Mouse (Mus musculus) spleen, postnatal 14 days (tissue): ENCODE data around the gene Ribc2.

Experiments
- DNase-seq, 2 experiments: peaks; one replicate each; pipeline ENCODE4 v3.0.0; 2021 to 2022; ENCODE audit warnings: low spot score in 2 of 2

The Ribc2 gene

DNA sequence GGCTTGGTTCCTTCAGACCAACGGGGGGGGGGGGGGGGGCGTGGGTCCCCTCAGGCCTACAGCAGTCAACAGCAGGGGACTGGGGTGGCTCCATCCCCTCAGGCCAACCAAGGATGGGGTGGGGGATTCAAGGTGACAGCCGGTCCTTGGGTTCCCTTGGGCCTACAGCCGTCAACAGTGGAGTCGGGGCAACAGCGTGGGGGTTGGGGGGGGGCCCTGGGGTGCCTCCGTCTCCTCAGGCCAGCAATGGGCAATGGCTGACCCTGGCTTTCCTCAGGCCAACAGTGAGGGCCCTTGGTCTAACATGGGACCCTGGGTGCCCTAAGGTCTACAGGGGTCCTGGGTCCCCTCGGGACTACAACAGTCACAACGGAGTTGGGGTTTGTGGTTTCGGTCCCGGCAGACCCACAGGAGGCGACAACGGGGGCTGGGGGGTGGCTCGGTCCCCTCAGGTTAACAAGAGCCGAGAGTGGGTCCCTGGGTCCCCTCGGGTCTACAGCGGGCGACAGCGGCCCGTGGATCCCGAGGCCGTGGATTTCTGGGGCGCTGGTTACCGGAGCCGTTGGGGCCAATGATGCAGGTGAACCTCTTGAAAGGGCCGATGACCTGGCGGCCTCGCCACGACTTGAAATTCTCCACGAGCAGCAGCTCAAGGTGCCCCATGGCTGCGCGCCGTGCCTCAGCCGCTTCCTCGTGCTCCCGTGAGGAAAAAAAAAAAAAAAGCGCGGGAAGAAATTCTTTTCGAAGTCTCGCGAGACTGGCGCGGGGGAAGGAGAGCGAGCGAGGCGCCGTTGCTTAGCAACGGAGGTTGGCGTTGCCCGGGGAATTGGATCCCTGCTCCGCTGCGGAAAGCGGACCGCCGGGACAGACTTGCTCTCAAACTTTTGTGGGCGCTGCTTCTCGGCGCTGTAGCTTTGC, at the start of gene Ribc2, which contains the start of gene Smc1b:
Ribc2 (plus strand) TSS at position 804 of the 918 bp plus-strand sequence.
Smc1b (minus strand) TSS at position 690 of the 918 bp plus-strand sequence.
- no peak for DNase-seq

- no peak for DNase-seq
Observed at GRCm38 (mm10) chr15:85085641-85086040, 46.2 kb upstream of the Ribc2 start.

DNA sequence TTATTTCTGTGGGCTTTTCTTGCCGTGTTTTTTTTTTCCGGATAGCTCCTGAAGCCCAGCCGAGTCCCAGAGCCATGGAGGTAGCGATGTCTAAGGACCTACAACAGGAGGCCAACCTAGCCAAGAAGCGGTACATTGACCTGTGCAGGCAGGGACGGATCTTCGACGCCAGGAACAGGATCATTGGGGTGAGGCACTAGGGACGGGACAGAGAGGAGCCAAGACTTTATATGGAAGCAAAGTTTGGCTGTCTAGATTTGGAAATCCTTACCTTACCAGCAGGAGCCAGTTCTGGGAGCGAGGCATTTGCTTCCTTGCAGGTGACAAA, 279 bp downstream of the Ribc2 start:
- DNase-seq: no peak

- DNase-seq: no peak
Observed at GRCm38 (mm10) chr15:85135143-85135542, 3.3 kb downstream of the Ribc2 start.

DNA sequence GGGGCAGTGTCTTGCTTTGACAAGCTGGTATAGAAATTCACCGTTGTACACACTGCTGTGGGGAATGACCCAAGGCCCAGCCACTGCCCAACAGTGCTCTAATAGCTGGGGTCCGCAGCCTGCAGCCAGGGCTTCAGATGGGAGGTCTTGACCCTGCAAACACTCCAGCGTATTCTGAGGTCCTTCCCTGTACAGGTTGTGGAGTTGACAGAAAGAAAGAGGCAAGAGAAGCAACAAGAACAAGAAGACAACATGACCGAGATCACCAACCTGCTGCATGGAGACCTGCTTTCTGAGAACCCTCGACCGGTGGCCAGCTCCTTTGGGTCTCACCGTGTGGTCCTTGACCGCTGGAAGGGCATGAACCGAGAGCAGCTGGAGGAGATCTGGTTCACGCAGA, 9.4 kb downstream of the Ribc2 start:
- no peak for DNase-seq

GRCm38 (mm10) chr15:85142441-85142840, 10.6 kb downstream of the Ribc2 start:
- no peak for DNase-seq

- no peak for DNase-seq
Observed at GRCm38 (mm10) chr15:85143161-85143560, 11.3 kb downstream of the Ribc2 start.

DNA sequence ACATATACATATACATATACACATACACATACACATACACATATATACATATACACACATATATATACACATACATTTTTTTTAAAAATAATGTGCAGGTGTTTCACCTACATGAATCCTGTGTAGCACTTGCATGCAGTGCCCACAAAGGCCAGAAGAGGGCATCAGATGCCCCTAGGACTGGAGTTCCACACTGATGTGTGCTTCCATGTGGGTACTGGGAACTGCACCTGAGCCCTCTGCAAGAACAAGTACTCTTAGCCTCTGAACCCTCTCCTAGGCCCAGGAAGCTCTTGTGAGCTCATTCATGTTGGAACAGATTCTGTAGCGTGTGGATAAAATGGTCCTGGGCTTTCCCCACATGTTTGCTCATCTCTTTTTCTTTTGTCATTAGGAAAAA, 11.9 kb downstream of the Ribc2 start:
- DNase-seq: no peak

DNA sequence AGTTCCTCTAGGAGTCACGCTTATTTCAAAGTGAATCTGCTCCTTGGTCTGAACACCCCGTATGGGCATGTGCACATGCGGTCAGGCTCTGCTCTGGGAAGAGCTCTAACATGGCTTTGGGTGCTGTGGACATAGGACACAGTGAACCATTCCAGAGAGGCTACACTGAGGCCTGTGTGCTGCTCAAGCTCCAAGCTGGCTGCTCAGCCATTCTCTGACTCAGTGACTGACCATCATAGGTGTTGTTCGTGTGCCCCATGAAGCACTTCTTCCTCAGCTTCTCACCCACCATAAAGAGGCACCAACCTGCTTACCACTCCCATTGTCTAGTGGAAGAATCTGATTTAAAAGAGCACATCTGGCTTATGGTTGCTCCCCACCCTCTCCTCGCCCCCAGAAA, 12.4 kb downstream of the Ribc2 start:
- no peak for DNase-seq

- no peak for DNase-seq
Observed at GRCm38 (mm10) chr15:85151433-85151918, 19.6 kb downstream of the Ribc2 start.

DNA sequence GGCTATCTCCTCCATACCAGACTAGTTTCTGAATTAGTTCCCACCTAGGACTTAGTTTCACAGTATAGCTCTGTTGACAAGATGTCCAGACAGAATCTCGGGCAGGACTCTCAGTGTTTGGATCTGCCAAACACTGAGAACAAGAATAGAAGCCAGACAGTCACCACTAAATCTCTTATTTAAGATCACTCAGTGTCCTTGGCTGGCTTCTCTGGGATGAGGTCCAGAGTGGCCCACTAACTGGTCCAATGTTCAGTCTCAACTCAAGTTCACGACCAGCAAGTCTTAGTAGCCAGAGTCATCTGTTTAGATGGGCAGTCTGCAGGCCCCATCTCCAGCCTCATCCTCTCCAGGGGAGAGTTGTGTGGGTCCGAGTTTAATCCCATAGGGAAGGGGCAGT, 20.7 kb downstream of the Ribc2 start:
- DNase-seq: no peak

DNA sequence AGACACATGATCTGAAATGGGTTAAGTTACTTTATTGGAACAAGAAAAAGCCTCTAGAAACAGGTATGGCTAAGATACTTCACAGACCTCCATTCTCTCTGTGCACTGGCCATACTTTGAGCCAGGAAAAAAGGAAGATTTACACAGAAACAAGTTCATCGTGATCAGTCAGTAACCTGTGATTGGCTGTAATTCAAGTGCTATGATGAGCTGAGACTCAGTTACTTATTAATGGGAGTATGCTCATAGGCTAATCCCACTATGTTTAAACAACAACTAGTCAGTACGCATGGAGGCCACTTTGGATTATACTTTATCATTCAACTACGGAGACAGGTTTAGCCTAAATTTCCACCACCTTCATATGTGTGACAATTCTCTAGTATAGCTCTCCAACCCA, 22.2 kb downstream of the Ribc2 start:
- no peak for DNase-seq

- no peak for DNase-seq
Observed at GRCm38 (mm10) chr15:85156198-85156597, 24.3 kb downstream of the Ribc2 start.

- no peak for DNase-seq
Observed at GRCm38 (mm10) chr15:85161416-85161815, 29.5 kb downstream of the Ribc2 start.

GRCm38 (mm10) chr15:85162693-85163663, 31.1 kb downstream of the Ribc2 start:
- DNase-seq: no peak

DNA sequence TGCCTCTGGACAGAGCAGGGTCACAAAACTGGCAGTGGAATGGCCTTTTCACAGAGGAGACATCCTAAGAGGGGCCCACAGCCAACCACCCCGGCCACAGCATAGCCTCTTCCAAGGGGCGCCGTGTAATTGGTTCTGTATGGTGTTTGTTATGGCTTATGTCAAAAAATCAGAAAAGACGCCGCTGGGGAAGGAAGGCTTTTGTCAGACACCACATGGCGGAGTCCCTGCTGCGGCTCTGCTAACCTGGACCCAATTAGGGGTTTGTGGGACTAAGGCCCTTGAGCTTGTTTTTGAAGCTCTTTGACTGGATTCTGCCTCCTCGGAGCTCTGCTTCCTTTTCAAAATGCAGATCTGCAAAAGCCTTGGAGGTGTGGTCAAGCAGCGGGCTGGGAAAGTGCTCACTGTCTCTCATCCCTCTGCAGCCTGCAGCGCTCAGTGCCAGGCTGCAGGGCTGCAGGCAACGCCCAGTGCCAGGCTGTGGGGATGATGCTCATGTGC, 34.6 kb downstream of the Ribc2 start:
- no peak for DNase-seq

GRCm38 (mm10) chr15:85167086-85167679, 35.3 kb downstream of the Ribc2 start:
- DNase-seq: no peak

GRCm38 (mm10) chr15:85172054-85172453, 40.2 kb downstream of the Ribc2 start:
- DNase-seq: no peak

- DNase-seq: no peak
Observed at GRCm38 (mm10) chr15:85173425-85173824, 41.5 kb downstream of the Ribc2 start.

- DNase-seq: no peak
Observed at GRCm38 (mm10) chr15:85174060-85174459, 42.2 kb downstream of the Ribc2 start.

DNA sequence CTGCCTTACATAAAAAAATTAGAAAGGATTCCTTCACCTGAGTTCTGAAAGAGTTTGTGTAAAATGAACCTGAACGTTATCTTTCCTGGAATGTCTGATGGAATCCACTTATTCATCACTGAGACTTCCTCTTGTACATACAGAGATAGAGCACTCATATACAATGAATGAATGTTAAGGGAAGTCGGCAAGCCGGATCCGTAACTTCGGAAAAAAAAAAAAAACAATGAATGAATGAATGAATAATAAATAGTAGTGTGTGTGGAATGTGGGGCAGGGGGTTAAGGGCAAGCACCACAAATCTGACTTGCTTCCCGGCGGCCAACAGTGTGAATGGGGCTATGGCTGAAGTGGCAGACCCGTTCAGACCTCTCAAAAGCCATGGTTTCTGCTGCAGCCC, 45.7 kb downstream of the Ribc2 start:
- peak in 1 of 2 experiments; percentile 16 for DNase-seq

- no peak for DNase-seq
Observed at GRCm38 (mm10) chr15:85178172-85178571, 46.3 kb downstream of the Ribc2 start.
